Mouse (Mus musculus) c-Kit-positive CD71-negative TER-119-negative erythroid progenitor cells, embryonic 14.5 days (primary cell): ENCODE measurements around the gene Pde6h.

Experiments used
- DNase-seq: peaks from one replicate; pipeline ENCODE4 v3.0.0-alpha.2; 2013; ENCODE audit warnings: low read depth

Gene Pde6h

GRCm38 (mm10) chr6:136983201-136983600 lies 59.6 kb downstream of the Pde6h start:
- no peak for DNase-seq

GRCm38 (mm10) chr6:136986019-136986418 lies 62.4 kb downstream of the Pde6h start:
- DNase-seq = no peak

- DNase-seq = no peak
Measured at GRCm38 (mm10) chr6:136986718-136987117, 63.1 kb downstream of the Pde6h start.

DNA sequence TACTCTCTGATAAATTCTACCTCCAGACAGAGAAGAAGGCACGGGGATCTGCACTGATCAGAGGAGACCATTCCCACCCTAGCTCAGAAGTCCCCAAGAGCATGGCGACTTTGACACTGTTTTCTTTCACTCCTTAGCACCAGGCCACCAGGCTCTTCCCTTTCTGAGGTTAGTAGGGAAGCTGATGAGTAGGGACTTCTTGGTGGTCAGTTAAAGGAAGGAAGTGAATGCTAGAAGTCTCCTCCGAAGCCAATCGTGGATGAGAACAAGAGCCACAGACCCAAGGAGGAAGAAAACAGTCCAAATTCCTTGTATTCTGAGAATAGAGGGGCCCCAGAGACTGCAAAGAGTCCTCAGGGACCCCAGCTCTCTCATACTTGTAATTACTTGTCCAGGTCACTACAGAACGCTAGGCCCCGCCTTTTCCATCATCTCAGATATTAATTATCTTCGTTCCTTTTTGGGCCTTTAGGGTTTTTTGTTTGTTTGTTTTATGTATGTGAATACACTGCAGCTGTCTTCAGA lies 65.0 kb downstream of the Pde6h start:
- DNase-seq = no peak

DNA sequence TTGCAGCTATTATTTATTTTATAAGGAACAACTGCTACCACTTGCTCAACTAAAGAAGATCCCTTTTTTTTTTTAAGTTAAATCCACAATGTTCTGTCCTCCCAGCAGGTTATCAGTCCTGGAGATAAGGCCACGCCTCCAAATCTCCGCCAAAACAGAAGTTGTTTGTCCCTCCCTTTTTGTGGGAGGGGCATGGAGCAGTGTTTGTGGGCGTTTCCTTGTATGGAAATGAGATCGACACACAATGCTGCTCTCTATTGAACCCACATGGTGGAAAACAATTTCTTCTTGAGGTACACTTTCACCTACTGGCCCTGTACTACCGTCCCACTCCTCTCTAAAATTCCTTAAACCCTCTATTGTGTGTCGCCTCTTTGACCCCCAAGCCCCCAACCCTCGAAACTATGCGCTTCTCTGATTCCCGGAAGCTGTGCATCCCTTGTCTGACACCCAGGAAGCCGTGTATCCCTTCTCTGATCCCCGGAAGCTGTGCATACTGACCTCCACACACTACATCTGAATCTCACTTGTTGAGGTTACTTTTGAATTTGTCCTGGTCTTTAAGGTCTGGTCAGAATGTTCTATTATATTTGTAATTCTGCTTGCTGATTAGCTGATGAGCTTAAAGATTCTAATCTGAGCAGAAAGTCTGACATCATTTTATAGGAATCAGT lies 66.3 kb downstream of the Pde6h start:
- no peak for DNase-seq

DNA sequence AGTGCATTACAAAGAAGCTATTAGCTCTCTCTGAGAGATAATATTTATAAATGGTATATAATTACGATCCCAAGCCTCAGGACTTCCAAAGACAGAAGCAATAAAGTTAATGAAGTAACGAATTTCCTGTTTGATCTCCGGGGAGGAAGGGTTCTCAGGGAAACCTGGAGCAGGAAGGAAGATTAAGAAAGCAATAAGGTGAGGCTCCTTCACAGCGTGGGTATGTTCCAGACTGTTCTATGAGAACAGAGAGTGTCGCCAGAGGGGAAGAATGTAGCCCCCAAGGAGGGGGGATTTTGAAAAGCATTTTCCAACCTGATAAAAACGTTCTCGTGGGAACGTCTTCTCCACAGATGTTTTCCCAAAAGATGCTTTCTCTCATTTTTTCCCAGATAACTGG lies 66.9 kb downstream of the Pde6h start:
- DNase-seq = no peak

DNA sequence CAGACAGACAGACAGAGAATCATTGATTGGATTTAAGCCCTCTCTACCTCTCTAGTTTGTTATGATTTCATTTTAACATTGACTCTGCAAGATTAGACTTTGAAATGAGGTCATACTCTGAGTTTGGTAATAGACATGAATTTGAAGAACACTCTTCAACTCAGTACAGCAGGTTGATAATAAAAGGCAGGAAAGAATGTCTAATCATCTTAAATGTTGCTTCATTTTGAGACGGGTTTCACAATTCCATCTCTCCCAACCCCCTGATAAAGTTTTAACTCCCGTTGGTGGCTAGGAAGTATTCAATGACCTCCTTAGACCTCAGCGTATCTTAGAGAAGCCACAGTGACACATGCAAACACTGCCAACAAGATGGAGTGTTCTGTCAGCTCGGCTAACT lies 69.9 kb downstream of the Pde6h start:
- no peak for DNase-seq

DNA sequence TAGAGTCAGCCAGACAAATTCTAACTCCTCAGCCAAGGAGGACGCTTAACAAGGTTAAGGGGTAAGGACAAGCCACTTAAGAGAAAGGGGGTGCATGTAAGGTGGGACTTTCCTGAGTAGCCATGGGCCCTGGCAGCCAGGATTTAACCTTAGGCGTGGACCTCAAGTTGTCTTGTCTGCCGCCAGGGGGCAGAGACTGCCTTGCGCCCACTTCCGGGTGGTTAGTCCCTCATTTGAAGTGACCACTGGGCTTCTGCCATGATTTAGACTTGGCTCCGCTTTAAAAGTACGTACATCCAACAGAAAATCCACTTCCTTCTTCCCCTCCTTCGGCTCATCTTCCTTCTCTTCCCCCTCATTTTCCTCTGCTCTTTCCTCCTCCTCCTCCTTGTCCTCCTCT lies 71.9 kb downstream of the Pde6h start:
- no peak for DNase-seq

DNA sequence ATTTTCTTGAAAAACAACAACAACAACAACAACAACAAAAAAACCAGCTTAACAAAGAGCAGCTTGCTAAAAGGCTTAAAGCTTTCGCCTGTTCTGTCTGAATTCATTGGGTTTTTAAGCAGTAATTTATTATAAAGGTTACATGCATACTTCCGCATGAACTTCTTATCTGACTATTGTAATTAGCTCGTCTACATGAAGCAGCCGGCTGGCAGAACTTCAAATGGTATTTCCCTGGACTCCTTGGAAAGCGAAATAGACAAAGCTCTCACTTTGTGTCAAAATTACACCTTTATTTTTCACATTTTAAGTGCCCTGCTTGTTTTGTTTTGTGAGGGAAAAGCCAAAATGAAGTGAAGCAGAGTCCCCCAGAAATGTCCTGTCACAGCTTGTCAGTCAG lies 72.7 kb downstream of the Pde6h start:
- no peak for DNase-seq

DNA sequence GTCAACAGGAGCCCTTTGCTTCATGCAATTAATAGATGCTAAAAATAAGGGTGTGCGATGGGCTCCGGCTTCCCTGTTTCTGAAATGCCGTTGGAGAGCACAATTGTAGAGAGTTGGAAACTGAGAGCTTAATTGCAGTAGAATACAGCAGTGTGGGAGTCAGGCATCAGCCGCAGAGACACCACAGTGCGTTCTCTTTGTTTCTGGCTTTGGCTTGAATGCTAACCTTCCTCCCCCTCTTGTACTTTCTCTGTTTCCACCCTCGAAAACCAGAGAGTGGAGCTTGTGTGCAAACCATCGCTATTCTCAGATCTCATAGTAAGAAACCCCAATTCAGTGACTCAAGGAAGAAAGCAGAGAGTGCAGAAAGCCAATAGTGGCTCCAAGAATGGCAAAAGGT lies 74.5 kb downstream of the Pde6h start:
- no peak for DNase-seq

DNA sequence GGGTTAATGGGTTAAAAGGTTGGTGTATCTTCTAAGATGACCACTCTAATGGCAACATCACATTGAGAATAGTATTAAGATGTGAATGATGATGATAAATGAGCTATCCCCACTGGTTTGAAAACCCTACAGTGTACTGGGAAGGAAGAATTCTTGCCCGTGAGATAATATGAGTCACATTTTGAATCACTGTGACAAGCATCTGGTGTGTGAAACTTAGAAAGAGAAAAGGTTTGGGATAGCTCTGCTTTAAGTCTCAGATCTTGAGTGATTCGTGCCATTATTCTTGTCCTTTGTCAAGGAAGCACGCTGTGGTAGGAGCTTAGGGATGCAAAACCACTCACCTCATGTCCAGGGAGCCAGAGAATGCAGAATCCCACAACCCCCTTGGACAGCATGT lies 75.4 kb downstream of the Pde6h start:
- DNase-seq = no peak

- DNase-seq = no peak
Measured at GRCm38 (mm10) chr6:136999707-137000446, 76.2 kb downstream of the Pde6h start.

DNA sequence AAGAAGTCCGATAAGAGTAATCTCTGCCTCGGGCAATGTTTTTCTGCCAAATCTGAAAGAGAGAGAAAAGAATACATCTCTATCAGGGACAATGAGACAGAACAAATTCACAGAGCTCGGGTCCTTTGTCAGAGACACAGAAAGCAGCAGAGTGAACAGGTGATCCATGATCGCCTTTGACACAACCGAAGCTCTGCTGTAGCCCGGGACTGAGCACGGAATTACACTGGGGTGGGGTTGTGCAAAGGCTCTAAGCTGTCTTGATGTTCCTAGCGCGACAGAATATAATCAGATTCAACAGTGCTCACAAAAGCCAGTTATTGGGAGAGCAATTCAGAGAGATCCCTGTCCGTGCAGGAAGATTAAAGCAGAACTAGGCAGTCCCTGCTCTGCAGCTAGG lies 77.1 kb downstream of the Pde6h start:
- DNase-seq = no peak

DNA sequence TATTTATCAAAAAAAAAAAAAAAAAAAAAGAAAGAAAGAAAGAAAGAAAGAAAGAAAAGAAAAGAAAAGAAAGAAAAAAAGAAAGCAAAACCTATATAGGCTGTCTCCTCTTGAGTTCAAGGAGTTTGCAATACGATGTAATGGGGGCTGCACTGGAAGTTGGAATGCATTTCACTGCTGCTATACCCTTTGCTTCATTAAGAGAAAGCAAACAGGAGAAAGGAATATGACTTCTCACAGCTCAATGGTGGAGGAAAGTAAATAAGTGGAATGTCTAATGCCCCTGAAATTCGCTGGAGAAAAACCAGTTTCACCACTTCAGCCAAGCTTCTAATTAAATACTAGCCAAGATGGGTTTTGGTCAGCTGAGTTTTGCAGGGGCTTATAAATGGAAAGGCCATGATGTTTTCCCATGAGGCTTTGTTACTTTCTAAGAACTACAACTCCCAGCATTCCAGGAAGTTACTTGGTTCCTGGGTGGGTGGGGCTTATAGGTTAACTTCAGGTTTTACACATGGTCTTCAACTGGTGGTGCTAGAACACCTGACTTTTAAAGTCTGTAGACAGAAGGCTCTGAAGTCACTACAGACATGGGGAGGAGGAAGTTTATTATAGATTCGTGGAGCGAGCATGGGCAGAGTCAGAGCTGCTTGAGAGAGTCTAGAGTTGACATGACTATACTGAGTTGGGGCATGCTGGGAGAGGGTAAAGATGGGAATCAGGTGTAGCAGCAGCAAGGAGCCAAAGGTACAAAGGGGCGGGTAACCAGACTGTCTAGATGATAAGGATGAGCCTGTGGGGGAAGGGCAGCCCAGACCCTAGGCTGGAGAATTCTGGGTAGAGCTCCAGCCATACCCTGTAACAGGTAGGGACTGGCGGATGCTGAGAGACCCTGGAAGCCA lies 77.9 kb downstream of the Pde6h start:
- no peak for DNase-seq

- no peak for DNase-seq
Measured at GRCm38 (mm10) chr6:137002169-137002514, 78.5 kb downstream of the Pde6h start.

GRCm38 (mm10) chr6:137004359-137004758 lies 80.7 kb downstream of the Pde6h start:
- no peak for DNase-seq

DNA sequence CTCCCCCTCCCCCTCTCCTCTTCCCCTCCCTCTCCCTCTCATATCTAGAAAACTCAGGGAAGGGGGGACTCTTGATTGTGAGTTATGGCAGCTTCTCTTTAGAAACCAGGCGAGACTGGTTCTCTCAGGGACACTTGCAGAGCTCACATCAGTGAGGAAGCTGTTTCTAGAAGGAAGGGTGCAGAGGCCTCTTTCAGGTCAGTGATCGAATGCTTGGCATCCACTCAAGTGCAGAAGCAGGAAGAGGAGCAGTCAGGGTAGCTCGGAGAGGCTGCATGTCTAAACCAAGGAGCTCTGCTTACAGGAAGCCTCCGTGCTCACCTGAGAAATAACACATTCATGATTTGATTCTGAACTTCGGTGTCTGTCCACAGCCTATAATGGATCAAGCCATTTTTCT lies 87.6 kb downstream of the Pde6h start:
- no peak for DNase-seq

DNA sequence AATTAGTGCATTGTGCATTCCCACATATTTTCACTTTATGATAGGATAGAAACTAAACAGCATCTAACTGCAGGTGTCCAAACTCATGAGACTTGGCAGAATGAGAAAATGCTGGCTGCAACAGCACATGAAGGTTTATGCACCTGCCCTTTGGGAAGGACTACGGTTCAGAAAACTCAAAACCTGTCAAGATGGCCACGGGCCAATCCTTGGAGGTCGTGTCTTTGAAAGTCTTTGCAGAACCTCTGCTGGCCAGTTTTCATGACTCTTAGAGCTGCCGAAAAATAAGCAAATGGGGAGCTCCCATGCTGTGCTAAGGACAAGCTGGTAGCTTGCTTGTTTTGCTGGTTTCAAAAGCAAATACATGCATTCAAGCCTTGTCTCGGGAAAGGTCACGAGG lies 90.7 kb downstream of the Pde6h start:
- DNase-seq = no peak

- DNase-seq = no peak
Measured at GRCm38 (mm10) chr6:137017216-137017973, 93.8 kb downstream of the Pde6h start.
